Mouse (Mus musculus) ovary, postnatal 14 days (tissue): ENCODE data around the gene Mrpl20.

ENCODE experiments used
- DNase-seq: peaks from one replicate; pipeline ENCODE4 v3.0.0; 2022; ENCODE audit warnings: low spot score

Mrpl20 gene

DNA sequence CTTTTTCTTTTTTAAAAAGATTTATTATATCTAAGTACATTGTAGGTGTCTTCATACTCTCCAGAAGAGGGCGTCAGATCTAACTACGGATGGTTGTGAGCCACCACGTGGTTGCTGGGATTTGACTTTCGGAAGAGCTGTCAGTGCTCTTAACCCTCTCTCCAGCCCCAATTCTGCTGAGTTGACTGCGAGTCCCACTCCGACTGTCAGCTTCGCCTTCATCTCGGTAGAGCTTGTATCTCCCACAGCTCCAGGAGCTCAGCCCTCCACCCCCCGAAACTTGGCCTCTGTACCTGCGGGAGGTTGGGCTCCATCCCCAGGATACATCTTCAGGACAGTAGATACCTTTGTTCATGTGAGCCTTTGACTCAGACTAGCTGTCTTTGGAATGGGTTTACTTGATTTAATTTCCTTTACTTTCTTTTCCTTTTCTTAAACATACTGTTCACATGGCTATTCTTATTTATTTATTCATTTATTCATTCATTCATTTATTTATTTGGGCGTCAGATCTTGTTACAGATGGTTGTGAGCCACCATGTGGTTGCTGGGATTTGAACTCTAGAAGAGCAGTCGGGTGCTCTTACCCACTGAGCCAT lies at the start of gene Mrpl20:
Mrpl20 (plus strand) TSS at position 138 of the 599 bp plus-strand sequence.
- DNase-seq = no peak

DNA sequence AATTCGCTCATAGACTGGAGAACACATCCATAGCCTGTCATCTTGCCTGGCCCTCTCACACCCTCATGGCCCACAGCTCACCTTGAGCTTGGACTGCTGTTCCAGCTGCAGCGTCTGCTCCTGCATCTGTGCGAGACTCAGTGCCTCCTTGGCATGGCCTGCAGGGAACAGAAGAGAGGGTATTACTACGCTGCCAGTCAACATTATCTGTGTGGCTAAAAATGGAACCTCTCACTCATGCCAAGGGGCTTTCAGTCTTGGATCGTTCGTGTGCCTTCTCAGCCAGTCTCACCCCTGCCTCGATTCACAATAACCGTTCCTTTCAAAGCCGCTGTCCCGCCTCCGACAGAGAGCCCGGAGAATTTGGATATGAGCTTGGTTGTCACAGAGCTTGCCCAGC lies 45.7 kb upstream of the Mrpl20 start:
- DNase-seq = no peak

DNA sequence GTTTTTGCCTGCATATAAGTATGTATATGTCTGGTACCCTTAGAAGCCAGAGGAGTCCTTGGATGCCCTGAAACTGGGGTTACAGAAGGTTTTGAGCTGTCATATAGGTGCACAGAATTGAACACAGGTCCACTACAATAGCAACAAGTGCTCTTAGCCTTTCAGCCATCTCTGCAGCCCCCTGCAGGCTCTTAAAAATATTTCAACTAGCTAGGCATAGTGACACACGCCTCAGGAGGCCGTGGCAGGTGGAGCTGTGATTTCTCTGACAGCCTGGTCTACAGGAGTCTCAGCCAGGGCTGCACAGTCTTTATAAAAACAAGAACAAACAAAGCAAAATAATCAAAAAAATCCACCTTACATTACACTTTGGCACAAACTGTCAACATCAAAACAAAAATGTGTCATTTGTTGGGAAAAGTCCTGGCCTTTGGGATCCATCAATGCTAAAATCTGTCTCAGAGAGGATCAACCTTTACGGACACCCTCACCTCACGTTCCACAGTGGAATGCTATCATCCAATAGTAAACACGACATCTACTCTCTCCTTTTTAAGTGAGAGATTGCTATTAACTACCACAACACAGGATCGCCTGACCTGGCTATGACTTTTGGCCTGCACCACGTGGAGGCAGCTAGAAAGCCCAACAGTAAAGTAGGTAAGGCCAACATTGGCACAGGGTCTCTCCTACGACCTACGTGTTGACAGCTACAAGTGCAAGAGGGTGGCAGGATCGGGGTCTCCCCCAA lies 42.6 kb upstream of the Mrpl20 start:
- DNase-seq = no peak

DNA sequence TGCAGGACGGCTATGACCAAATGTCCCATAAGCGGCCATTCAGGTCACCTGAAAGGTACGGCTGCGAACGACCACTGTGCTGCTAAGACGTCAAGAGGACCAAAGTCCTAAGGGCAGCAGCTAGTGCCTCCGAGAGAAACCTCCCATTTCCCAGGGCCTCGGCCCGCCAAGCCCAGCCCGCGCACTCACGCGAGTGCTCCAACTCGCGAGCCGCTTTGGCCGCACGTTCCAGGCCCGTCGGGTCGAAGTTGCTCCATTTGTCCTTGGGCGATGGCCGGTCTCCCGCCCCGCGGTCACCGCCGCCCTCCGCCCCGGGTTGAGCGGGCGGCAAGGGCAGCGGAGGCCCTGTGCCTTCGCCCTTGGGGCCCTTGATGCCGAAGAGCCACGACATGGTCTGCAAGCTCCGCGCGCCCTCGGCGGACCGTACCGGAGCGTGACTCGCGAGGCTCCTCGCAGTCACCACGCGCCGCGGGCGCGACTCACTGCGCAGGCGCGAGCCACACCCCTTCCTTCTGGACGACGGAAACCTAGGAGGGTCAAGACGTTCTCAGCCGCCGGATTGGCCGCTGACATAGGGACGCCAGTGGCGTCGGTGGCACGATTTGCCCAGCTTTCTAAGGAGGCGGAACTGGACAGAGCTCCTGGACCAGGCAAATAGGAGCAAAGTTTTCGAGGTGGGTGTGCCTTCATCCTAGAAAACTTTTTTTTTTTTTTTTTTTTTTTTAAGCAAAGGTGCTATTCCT lies 41.9 kb upstream of the Mrpl20 start, which contains the start of gene Atad3a:
Atad3a (minus strand) TSS at position 481 of the 743 bp plus-strand sequence.
- peak; percentile 96 for DNase-seq

DNA sequence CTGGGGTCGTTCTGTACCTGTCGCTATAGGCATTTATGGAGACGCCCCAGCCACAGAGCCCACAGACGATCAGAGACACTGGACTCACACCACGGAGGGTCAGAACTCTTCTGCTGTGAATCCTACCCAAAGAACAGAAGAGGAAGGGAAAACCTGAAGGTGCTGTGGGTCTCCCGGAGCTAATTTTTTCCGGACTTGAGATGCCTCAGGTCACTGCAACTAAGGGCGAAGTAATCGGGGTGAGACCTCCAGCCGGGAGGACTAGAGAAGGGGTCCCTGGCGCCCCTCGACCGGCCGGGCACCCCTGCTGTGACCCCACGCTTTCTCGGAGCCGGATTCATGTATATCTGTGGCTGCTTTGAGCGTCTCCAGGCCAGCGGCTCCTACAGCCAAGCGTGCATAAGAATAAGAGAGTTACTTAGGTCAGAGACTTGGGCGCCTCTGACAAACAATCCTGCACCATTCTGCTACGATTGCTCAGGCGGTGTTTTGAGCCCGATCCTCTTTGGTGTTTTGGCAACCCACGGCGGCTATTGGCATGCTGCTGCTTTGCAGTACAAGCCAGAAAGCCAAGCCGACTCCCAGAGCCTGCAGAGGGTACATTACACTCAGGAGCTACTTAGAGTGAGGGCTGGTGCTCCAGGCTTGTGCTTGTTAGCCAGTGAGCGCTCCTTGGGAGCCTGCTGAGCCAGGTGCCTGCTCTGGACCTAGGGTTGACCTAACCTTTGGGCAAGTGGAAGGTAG lies 41.1 kb upstream of the Mrpl20 start:
- DNase-seq = no peak

DNA sequence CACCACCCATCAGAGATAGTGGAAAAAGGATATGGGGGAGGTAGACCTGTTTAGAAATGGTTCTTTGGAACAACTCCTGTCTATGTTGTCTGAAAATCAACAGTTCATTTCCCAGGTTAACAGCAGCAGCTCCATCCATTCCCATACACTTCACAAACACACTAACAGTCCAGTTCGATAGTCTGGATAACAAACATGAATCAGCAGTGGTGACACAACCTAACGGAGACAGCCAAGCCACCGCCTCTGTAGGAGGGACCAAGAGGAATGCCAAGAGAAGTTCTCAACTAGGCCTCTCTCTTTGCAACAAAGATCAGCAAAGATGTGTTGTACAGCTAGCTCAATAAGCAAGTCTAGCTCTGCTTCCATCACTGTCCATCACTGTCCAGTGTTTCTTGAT lies 40.3 kb upstream of the Mrpl20 start:
- no peak for DNase-seq

DNA sequence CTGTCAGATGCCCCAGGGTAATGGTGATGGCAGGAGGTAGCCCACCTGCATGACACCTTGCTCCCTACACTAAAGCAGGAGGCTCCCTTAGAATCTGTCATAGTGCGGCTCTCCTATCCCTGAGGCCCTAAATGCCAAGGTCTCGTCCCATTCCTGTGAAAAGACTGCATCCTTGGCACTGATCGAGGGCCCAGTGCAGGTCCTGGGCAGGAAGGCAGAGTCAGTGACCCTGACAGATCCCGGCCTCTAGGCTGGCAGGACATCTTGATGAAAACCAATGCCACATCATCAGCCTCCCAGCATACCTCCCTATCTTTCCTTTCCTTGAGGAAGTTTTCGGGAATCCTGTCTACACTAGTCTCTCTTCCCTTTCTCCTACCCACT lies 33.2 kb upstream of the Mrpl20 start:
- no peak for DNase-seq

DNA sequence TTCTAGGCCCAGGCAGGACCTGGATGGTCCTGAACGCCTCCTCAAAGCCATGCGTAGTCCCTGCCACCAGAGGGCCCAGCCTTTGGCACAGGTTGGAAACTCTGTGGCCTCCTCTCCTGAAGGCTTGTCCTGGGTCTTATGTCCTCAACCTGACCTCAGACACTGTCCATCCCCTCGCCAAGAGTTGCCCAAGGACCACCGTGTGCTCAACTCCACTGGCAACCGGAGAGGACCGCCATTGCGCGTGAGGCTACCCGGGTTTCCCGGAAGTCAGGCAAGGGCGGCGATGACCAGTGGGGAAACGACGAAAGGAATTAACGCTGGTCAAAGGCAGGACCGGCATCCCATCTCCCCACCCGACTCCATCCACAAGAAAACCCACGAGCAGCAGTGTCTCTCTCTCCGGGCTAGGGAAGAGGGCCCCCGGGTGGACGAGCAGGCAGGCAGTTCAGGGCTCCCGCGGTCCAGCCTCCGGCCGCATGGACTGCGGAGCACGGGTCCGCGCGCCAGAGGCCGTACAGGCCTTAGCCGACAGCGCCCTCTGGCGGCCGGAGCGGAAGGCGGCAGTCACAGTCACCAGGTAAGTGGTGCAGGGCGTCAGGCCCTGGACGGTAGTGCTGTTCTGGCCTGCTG lies 32.7 kb upstream of the Mrpl20 start:
- DNase-seq = peak; percentile 94

DNA sequence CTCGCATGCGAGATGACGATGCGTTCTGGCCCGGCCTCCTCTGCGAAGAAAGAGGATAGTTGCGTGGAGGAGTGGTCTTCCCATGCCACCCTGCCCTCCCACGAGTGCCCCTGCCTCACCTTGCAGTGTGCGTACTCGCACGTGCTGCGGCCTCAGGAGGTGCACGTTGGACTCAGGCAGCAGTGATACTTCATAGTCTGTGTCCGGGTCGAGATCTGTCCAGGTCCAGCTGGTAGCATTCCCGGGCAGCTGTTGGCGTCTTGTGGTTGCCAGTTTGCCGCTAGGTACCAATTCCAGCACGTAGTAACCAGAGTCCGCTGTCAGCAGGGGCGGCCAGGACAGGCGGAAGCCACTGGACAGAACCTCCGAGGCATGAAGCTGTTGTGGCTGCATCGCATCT lies 32.1 kb upstream of the Mrpl20 start:
- DNase-seq = no peak

DNA sequence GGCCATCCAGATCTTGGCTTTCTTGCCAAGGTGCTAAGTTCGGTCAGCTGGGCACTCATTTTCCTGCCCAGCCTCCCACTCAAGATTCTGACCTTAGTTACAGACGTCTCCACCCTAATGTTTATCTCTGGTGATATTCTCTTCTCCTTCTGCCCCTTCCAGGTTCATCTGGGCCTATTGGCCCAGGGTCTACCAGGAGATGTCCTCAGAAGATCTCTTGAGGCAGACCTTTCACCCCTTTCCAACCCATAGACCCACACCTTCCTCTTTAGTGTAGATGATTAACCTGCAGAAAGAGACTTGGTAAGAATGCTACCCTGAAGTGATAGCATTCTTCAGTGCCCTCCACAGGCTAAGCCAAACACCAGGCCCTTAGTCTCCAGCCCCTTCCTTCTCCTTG lies 31.0 kb upstream of the Mrpl20 start:
- DNase-seq = no peak

DNA sequence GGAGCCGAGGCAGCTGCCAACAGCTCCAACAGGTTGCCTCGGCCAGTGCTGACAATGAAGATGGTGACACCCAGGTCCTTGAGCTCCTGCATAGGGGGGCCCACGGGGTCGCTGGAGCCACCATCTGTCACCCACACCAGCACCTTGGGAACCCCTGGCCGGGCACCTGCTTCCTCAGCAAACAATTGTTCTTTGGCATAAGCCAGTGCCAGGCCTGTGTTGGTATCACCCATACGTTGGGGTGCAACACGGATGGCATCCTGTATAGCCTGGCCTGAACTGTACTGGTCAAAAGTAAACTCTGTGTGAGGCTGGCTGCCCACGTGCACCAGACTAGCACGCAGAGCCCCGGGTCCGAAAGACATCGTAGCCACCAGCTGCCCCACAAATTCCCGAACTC lies 29.9 kb upstream of the Mrpl20 start:
- no peak for DNase-seq

DNA sequence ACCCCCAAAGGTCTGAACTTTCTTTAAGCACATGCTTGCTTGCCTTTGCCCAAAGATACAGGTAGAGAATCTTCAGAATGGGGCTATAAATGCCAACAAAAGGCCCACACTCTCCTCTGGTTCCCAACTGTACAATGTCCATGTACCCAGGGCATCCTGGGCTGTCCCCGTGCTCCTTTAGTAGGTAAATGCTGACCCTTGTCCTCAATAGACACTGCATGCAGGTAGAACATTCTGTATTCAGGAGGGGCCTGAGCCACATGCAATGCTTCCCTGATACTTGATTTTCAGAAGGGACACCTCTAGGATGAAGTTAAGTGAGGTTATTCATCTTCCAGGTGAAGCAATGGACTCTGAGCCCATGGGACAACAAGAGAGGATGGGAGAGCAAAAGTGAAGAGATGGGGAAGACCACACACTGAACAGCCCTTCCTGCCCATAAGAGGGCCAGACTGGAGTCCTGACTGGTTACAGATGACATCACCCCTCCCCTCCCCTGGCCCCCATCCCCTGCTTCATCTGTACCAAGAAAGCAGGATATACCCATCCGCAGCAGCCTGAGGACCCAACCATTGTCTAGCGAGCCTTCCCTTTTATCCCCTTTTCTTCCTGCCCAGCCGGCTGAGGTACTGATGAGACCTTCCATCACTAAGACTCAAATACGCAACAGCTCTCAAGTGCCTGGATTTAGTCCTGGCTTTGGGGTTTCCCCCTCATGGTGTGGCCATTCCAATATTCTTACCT lies 29.2 kb upstream of the Mrpl20 start:
- no peak for DNase-seq

DNA sequence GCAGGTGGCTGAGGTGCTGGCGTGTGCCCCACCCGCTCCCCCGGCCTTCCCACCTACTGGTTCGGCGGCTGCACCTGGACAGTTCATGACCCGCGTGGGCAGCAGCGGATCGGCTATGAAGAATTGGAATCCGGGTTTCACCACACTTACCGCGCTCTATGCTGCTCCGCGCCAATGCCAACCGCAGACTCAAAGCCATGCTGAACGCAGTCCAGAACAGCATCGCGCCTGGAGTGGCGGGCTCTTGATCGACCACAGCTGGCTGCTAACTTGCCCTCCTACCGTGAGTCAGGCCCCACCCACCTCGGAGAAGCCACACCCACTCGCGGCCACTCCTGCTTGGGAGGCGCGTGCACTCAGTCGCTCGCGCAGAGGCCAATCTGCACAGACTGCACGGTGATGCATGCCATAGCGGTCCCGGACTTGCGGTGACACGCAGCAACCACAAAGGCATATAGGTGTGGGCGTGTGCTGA lies 28.4 kb upstream of the Mrpl20 start, which contains the start of gene Vwa1:
Vwa1 (minus strand) TSS at position 419 of the 475 bp plus-strand sequence.
- peak; percentile 80 for DNase-seq

DNA sequence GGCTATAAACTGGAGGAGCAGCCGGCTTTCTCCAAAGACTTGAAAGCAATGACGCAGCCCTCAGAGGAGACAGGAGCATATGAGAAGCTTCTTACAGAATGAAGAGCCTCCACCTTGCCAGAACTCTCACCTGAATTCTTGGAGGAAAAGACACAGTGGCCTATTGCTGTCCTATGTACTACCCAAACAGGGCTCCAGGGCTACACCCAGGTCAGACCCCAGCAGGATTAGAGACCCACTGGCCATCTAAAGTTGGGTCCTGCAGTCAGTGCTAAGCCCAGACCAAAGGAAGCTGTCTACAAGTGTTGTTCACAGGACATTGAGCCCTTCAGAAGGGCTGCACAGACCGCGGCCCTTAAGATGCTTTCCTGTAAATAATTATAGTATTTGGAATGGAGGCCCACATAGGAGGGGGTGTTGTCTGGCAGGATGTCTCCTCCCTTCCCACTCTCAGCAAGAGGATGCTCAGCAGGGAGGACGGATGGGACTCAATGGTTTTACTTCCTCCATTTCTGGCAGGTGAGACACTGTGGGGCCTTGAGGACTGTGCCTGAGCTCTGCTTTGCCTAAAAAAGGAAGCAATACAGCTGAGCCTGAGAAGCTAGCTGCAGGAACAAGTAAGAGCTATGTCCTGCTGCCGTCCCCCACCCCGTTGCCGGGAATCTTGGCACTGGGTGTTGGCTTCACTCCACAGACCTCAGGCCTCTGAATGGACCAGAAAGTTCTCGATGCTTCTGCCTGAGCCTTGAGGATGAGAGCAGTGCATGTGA lies 27.5 kb upstream of the Mrpl20 start:
- peak; percentile 57 for DNase-seq

DNA sequence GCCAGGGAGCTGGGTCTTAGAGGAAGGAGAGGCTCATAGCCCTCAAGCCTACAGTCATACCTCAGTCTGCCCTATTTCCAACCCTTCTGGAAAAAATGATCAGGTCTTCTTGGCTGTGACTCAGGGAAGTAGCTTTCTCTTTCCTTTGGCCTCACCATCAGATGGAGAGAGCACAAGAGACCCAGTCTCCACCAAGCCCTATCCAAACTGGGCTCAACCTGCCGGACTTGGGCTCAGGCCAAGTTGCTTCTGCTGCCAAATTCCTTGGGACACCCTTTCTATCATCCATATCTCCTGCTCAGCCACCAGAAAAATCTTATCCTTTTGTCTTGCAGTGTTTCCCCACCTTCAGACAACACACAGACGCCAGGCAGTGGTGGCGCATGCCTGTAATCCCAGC lies 26.8 kb upstream of the Mrpl20 start:
- no peak for DNase-seq

DNA sequence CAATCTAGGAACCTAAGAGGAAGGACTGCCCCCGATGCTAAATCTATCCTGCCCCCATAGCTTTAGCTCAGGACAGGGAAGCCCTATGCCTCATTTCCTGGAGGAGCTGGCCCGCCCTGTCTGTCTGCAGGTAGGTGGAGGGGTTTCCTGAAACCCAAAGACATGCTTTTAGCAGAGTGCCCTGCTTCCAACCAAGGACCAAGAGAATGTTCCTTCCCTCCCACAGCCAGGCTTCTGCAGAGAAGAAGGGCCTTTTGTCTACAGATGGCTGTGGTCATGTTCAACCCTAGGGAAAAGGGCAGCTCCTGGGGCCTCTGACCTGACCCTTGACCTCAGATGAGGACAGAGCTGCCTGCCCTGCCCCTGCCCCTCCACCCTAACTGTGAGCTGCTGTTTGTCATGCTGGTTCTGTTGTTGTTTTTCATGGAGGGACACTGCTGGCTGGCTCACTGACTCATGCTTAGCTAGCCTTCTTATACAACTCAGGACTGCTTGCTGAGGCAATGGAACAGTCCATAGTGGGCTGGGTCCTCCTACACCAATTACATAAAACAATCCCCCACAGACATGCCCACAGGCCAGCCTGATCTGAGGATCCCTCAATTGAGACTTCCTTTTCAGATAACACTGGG lies 25.9 kb upstream of the Mrpl20 start:
- no peak for DNase-seq

DNA sequence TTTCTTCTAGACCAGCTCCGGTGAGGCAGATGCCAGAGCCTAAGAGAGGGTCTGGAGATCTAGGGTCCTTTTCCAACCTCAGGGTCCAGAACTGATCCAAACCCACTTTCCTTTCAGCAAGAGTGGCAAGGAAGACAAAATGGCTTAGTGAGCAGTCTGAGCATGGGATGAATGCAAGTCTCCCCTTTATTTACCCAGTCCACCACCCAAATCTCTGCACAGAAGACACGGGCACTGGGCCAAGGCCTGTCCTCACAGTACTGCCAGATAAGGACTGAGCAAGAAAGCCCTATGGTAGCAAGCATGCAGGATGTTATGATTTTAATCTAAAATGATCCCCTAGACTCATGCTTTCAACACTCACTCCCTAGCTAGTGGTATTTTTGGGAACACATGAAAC lies 24.9 kb upstream of the Mrpl20 start:
- no peak for DNase-seq

DNA sequence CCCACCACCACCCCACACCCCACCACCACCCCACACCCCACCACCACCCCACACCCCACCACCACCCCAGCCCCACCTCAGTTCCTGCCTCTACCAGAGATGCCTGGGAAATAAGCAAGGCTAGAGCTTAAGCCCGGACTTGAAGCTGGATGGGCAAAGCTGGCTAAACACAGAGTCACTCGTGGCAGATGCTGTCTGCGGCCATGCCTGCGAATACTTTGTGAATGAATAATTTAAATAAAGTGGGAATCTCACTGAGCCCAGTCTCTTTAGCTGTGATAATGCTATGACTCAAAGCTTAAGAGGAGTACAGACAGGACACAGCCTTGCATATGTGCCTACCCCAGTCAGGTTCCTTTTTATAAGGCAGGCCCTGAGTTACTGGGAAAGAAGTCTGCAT lies 23.2 kb upstream of the Mrpl20 start:
- no peak for DNase-seq

DNA sequence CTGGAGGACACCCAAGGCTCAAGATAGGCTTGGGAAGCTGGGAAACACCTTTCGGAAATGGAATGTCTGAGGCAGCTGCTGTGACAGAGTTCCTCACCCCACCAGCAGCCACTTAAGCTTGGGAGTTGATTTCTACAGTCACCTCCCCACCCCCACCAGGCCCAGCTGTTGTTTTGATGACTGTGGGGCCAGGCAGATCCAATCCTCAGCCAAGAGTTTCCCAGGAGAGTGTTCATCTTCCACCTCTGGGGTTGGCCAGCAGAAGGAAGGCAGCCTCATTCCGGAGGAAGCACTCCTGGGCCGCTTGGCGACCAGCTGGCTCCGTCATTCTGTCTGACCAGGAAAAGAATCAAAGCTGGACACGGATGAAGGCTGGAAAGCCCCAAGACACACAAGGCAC lies 21.8 kb upstream of the Mrpl20 start:
- DNase-seq = no peak
